Mouse (Mus musculus) cerebellum, postnatal 14 days (tissue): ENCODE data around the gene Gpa33.
"Not testable (repeated sequence)": the region's sequence is repeated elsewhere in the genome, so short reads cannot be mapped to it uniquely, and the experiment has no call there.

Experiments used
- DNase-seq, 2 experiments: peaks; one replicate each; pipeline ENCODE4 v3.0.0; 2021; ENCODE audit warnings: mixed read lengths in 2 of 2

Gpa33 gene

GRCm38 (mm10) chr1:166135091-166135740, 5.2 kb downstream of the Gpa33 start:
- DNase-seq, result no peak

- no peak for DNase-seq
Observed at GRCm38 (mm10) chr1:166137244-166137938, 7.4 kb downstream of the Gpa33 start.

- no peak for DNase-seq
Observed at GRCm38 (mm10) chr1:166138136-166138535, 8.1 kb downstream of the Gpa33 start.

GRCm38 (mm10) chr1:166139113-166139512, 9.1 kb downstream of the Gpa33 start:
- DNase-seq, result no peak

GRCm38 (mm10) chr1:166139620-166140184, 9.7 kb downstream of the Gpa33 start:
- no peak for DNase-seq

- not testable (repeated sequence) for DNase-seq
Observed at GRCm38 (mm10) chr1:166141868-166142267, 11.8 kb downstream of the Gpa33 start.

- no peak for DNase-seq
Observed at GRCm38 (mm10) chr1:166142369-166142768, 12.3 kb downstream of the Gpa33 start.

- no peak for DNase-seq
Observed at GRCm38 (mm10) chr1:166146626-166147025, 16.6 kb downstream of the Gpa33 start.

- no peak for DNase-seq
Observed at GRCm38 (mm10) chr1:166147657-166148056, 17.6 kb downstream of the Gpa33 start.

- no peak for DNase-seq
Observed at GRCm38 (mm10) chr1:166149441-166149840, 19.4 kb downstream of the Gpa33 start.

- no peak for DNase-seq
Observed at GRCm38 (mm10) chr1:166150035-166150434, 20.0 kb downstream of the Gpa33 start.

- no peak for DNase-seq
Observed at GRCm38 (mm10) chr1:166151341-166151740, 21.3 kb downstream of the Gpa33 start.

- no peak for DNase-seq
Observed at GRCm38 (mm10) chr1:166152034-166152433, 22.0 kb downstream of the Gpa33 start.

- peak; percentile 95 to 98 for DNase-seq
Observed at GRCm38 (mm10) chr1:166153351-166154120, 23.5 kb downstream of the Gpa33 start.

GRCm38 (mm10) chr1:166154162-166155112, 24.4 kb downstream of the Gpa33 start:
- DNase-seq, result peak; percentile 91

GRCm38 (mm10) chr1:166155113-166155494, 25.1 kb downstream of the Gpa33 start:
- no peak for DNase-seq

- no peak for DNase-seq
Observed at GRCm38 (mm10) chr1:166157712-166158111, 27.7 kb downstream of the Gpa33 start.

- no peak for DNase-seq
Observed at GRCm38 (mm10) chr1:166158664-166159063, 28.6 kb downstream of the Gpa33 start.

GRCm38 (mm10) chr1:166160111-166160510, 30.1 kb downstream of the Gpa33 start:
- no peak for DNase-seq

GRCm38 (mm10) chr1:166160569-166161445, 30.8 kb downstream of the Gpa33 start:
- DNase-seq, result peak; percentile 90 to 93

- DNase-seq, result no peak
Observed at GRCm38 (mm10) chr1:166164580-166164979, 34.5 kb downstream of the Gpa33 start.
